Mouse (Mus musculus): ENCODE measurements around the gene Wfdc6b.
"Not testable (repeated sequence)": the region's sequence is repeated elsewhere in the genome, so short reads cannot be mapped to it uniquely, and the experiment has no call there.

Wfdc6b gene

GRCm38 (mm10) chr2:164613471-164613870, at the start of gene Wfdc6b, which contains the start of gene Wfdc8:
Gene Wfdc6b, plus strand, starts transcription at chr2:164613522.
Gene Wfdc8, minus strand, starts transcription at chr2:164613626.
- DNase-seq (ENCODE audit: low read depth, low spot score), result not testable (repeated sequence)

- DNase-seq (ENCODE audit: low read depth, low spot score), result no peak
These were observed 49.0 kb upstream of the Wfdc6b start for GRCm38 (mm10) chr2:164564346-164564745.

GRCm38 (mm10) chr2:164566997-164567396, 46.3 kb upstream of the Wfdc6b start:
- peak; percentile 10 for DNase-seq (ENCODE audit: low read depth, low spot score)

- DNase-seq (ENCODE audit: low read depth, low spot score), result no peak
These were observed 45.9 kb upstream of the Wfdc6b start for GRCm38 (mm10) chr2:164567460-164567859.

- not testable (repeated sequence) for DNase-seq (ENCODE audit: low read depth, low spot score)
These were observed 40.0 kb upstream of the Wfdc6b start, which contains the start of gene Spint3 for GRCm38 (mm10) chr2:164573359-164573758. Gene Spint3, minus strand, starts transcription at chr2:164573459.

GRCm38 (mm10) chr2:164585025-164585725, 28.1 kb upstream of the Wfdc6b start, which contains the start of gene Wfdc6a:
Gene Wfdc6a, minus strand, starts transcription at chr2:164585447.
- not testable (repeated sequence) for DNase-seq (ENCODE audit: low read depth, low spot score)

- peak; percentile 38 for DNase-seq (ENCODE audit: low read depth, low spot score)
These were observed 21.3 kb upstream of the Wfdc6b start for GRCm38 (mm10) chr2:164592014-164592413.

- DNase-seq (ENCODE audit: low read depth, low spot score), result no peak
These were observed 19.8 kb upstream of the Wfdc6b start, which contains the start of gene Eppin for GRCm38 (mm10) chr2:164593494-164593893. Gene Eppin, minus strand, starts transcription at chr2:164593594.

- peak; percentile 31 for DNase-seq (ENCODE audit: low read depth, low spot score)
These were observed 13.1 kb upstream of the Wfdc6b start for GRCm38 (mm10) chr2:164600179-164600578.

GRCm38 (mm10) chr2:164603482-164603881, 9.8 kb upstream of the Wfdc6b start:
- no peak for DNase-seq (ENCODE audit: low read depth, low spot score)

GRCm38 (mm10) chr2:164604411-164604810, 8.9 kb upstream of the Wfdc6b start:
- DNase-seq (ENCODE audit: low read depth, low spot score), result no peak

- DNase-seq (ENCODE audit: low read depth, low spot score), result no peak
These were observed 4.5 kb upstream of the Wfdc6b start for GRCm38 (mm10) chr2:164608781-164609180.

- DNase-seq (ENCODE audit: low read depth, low spot score), result no peak
These were observed 2.1 kb downstream of the Wfdc6b start for GRCm38 (mm10) chr2:164615386-164615785.

- DNase-seq (ENCODE audit: low read depth, low spot score), result no peak
These were observed 5.7 kb downstream of the Wfdc6b start for GRCm38 (mm10) chr2:164619050-164619449.

GRCm38 (mm10) chr2:164621775-164622174, 8.5 kb downstream of the Wfdc6b start:
- no peak for DNase-seq (ENCODE audit: low read depth, low spot score)

- DNase-seq (ENCODE audit: low read depth, low spot score), result peak; percentile 48
These were observed 21.9 kb downstream of the Wfdc6b start for GRCm38 (mm10) chr2:164635266-164635665.

- no peak for DNase-seq (ENCODE audit: low read depth, low spot score)
These were observed 25.4 kb downstream of the Wfdc6b start, which contains the start of gene Wfdc16 for GRCm38 (mm10) chr2:164638696-164639095. Gene Wfdc16, minus strand, starts transcription at chr2:164638796.

GRCm38 (mm10) chr2:164641129-164641528, 27.8 kb downstream of the Wfdc6b start:
- peak; percentile 3 for DNase-seq (ENCODE audit: low read depth, low spot score)

- no peak for DNase-seq (ENCODE audit: low read depth, low spot score)
These were observed 28.8 kb downstream of the Wfdc6b start for GRCm38 (mm10) chr2:164641881-164642673.

- DNase-seq (ENCODE audit: low read depth, low spot score), result peak; percentile 55
These were observed 42.5 kb downstream of the Wfdc6b start, which contains the start of gene Wfdc10 for GRCm38 (mm10) chr2:164655858-164656257. Gene Wfdc10, plus strand, starts transcription at chr2:164656046.

GRCm38 (mm10) chr2:164656483-164656882, 43.2 kb downstream of the Wfdc6b start, which contains the start of gene Wfdc9:
Gene Wfdc9, minus strand, starts transcription at chr2:164656583.
- DNase-seq (ENCODE audit: low read depth, low spot score), result no peak

- no peak for DNase-seq (ENCODE audit: low read depth, low spot score)
These were observed 51.5 kb downstream of the Wfdc6b start for GRCm38 (mm10) chr2:164664851-164665250.

All from A20 (cell line).